Comparison of ENCODE assay signal across 8 mouse cellular contexts in genomic region chr15:103315011-103315502, GRCm38 (mm10). TPM values are rescaled to one million over a fixed set of nuclear protein-coding genes. Genes with fewer than 3 reads are reported as not detected.
DNase-seq lines count a peak whose midpoint lies in the region; ATAC-seq and TF ChIP-seq lines count a peak whose summit lies in the region.

No protein-coding gene starts in this region.

- H3K4me3 ChIP-seq in E14TG2a.4 (replicated peaks; ENCODE audit: low read length) = peak overlapping the region; percentile 71
- H3K4me3 ChIP-seq in embryonic facial prominence, embryonic 12.5 days = peak overlapping the region; percentile 22
- H3K4me3 ChIP-seq in heart, embryonic 11.5 days (ENCODE audit: low read depth, low read length) = peak overlapping the region; percentile 32
- H3K4me3 ChIP-seq in liver, postnatal 0 days (ENCODE audit: low read depth, low read length) = no peak overlapping the region
- peak overlapping the region; percentile 9 for H3K4me3 ChIP-seq in olfactory bulb, adult 2 months (ENCODE audit: insufficient read depth, low read depth, low read length)

- H3K36me3 ChIP-seq in E14TG2a.4 (ENCODE audit: insufficient read depth, low read length) = peaks cover 43% of the 10 kb centered on the region
- H3K36me3 ChIP-seq in embryonic facial prominence, embryonic 12.5 days = peaks cover 32% of the 10 kb centered on the region
- H3K36me3 ChIP-seq in heart, embryonic 11.5 days (ENCODE audit: control insufficient read depth, insufficient read depth, low read length) = peaks cover 4% of the 10 kb centered on the region
- peaks cover 14% of the 10 kb centered on the region for H3K36me3 ChIP-seq in liver, postnatal 0 days (replicated peaks; ENCODE audit: insufficient read depth, low read length)

- peak; percentile 61 for TF ChIP-seq CTCF in E14TG2a.4 (conservative IDR thresholded peaks at IDR 0.05; ENCODE audit: low read length)
- peak; percentile 78 for TF ChIP-seq CTCF in liver, postnatal 0 days (IDR thresholded peaks at IDR 0.05; ENCODE audit: low read depth)
- TF ChIP-seq CTCF in olfactory bulb, adult 2 months (IDR thresholded peaks at IDR 0.05; ENCODE audit: insufficient read depth, low read depth, low read length) = peak; percentile 81

- H3K9ac ChIP-seq in embryonic facial prominence, embryonic 12.5 days = peak overlapping the region; percentile 30; the same call in 1 of the 2 replicates
- H3K9ac ChIP-seq in heart, embryonic 11.5 days (ENCODE audit: low read depth, low read length) = peak overlapping the region; percentile 44; the same call in 1 of the 2 replicates
- no peak overlapping the region for H3K9ac ChIP-seq in liver, postnatal 0 days (replicated peaks)

- H3K9me3 ChIP-seq in E14TG2a.4 (ENCODE audit: low read length) = no peaks in the 10 kb centered on the region
- no peaks in the 10 kb centered on the region for H3K9me3 ChIP-seq in embryonic facial prominence, embryonic 12.5 days
- no peaks in the 10 kb centered on the region for H3K9me3 ChIP-seq in heart, embryonic 11.5 days (replicated peaks; ENCODE audit: control insufficient read depth, low read length)
- H3K9me3 ChIP-seq in liver, postnatal 0 days (ENCODE audit: low read length) = no peaks in the 10 kb centered on the region

- WGBS in embryonic facial prominence, embryonic 12.5 days = 4% methylated on average over 18 of the region's 18 CpGs
- 5% methylated on average over 18 of the region's 18 CpGs for WGBS in heart, embryonic 11.5 days (ENCODE audit: insufficient replicate concordance)
- WGBS in liver, postnatal 0 days (ENCODE audit: insufficient replicate concordance) = 39% methylated on average over 18 of the region's 18 CpGs
- WGBS in olfactory bulb, adult 2 months = 5% methylated on average over 18 of the region's 18 CpGs

- H3K27me3 ChIP-seq in E14TG2a.4 (ENCODE audit: insufficient read depth, low read length) = peaks cover 25% of the 10 kb centered on the region
- H3K27me3 ChIP-seq in embryonic facial prominence, embryonic 12.5 days = no peaks in the 10 kb centered on the region; the same call in 1 of the 2 replicates
- H3K27me3 ChIP-seq in heart, embryonic 11.5 days (ENCODE audit: control insufficient read depth, insufficient read depth, low read length) = no peaks in the 10 kb centered on the region
- no peaks in the 10 kb centered on the region for H3K27me3 ChIP-seq in liver, postnatal 0 days (ENCODE audit: insufficient read depth, low read length)

- H3K27ac ChIP-seq in embryonic facial prominence, embryonic 12.5 days = no peak overlapping the region
- H3K27ac ChIP-seq in heart, embryonic 11.5 days (ENCODE audit: low read depth, low read length) = no peak overlapping the region
- no peak overlapping the region for H3K27ac ChIP-seq in liver, postnatal 0 days (ENCODE audit: low read depth)
- no peak overlapping the region for H3K27ac ChIP-seq in olfactory bulb, adult 2 months (ENCODE audit: insufficient read depth, low read depth, low read length)

- peaks cover 62% of the 10 kb centered on the region for H3K4me1 ChIP-seq in E14TG2a.4 (replicated peaks; ENCODE audit: low read depth, low read length)
- H3K4me1 ChIP-seq in embryonic facial prominence, embryonic 12.5 days = peaks cover 15% of the 10 kb centered on the region
- H3K4me1 ChIP-seq in heart, embryonic 11.5 days (ENCODE audit: control insufficient read depth, insufficient read depth, low read length) = peaks cover 23% of the 10 kb centered on the region
- peaks cover 11% of the 10 kb centered on the region for H3K4me1 ChIP-seq in liver, postnatal 0 days (ENCODE audit: insufficient read depth)
- H3K4me1 ChIP-seq in olfactory bulb, adult 2 months (ENCODE audit: control insufficient read depth, insufficient read depth, low read length) = peaks cover 20% of the 10 kb centered on the region

- peak; percentile 91 for DNase-seq in adrenal gland, postnatal 10 days
- DNase-seq in kidney, adult 9 months = peak; percentile 79
- DNase-seq in liver, postnatal 0 days = peak; percentile 77
- no peak for DNase-seq in thymus, adult 18-20 months

- ATAC-seq in embryonic facial prominence, embryonic 12.5 days (ENCODE audit: insufficient number of reproducible peaks, insufficient read depth, low FRiP score, low TSS enrichment) = peak; percentile 71
- ATAC-seq in heart, embryonic 11.5 days (replicated peaks; ENCODE audit: insufficient number of reproducible peaks, low FRiP score, low TSS enrichment) = peak; percentile 52
- ATAC-seq in liver, postnatal 0 days = peak; percentile 58

- no peak for TF ChIP-seq POLR2A in olfactory bulb, adult 2 months (IDR thresholded peaks at IDR 0.05; ENCODE audit: insufficient read depth, low read depth, low read length)

- H3K4me2 ChIP-seq in embryonic facial prominence, embryonic 12.5 days (replicated peaks) = peak overlapping the region; percentile 44
- peak overlapping the region; percentile 74 for H3K4me2 ChIP-seq in heart, embryonic 11.5 days
- H3K4me2 ChIP-seq in liver, postnatal 0 days (ENCODE audit: low read depth, low read length) = peak overlapping the region; percentile 10

- TF ChIP-seq EP300 in liver, postnatal 0 days (IDR thresholded peaks at IDR 0.05; ENCODE audit: low read depth) = no peak

RNA-seq across cellular contexts. Expression of gene Gpr84, which starts 4.6 kb away (rescaled TPM):
- not detected for total RNA-seq in adrenal gland, postnatal 10 days (2021)
- 0.47 and 0.67 TPM in 2 replicates for polyA plus RNA-seq in embryonic facial prominence, embryonic 12.5 days (2016; fragmentation: Nextera tagmentation; extraction: Ambion mirVana)
- 0.41 and 0.53 TPM in 2 replicates for polyA plus RNA-seq in heart, embryonic 11.5 days (2014; fragmentation: Nextera tagmentation; extraction: Ambion mirVana)
- 1.1 and 1.8 TPM in 2 replicates for polyA plus RNA-seq in liver, postnatal 0 days (2015; fragmentation: Nextera tagmentation; extraction: Ambion mirVana)
- polyA plus RNA-seq in olfactory bulb, adult 2 months (2012; ENCODE audit: insufficient read depth, insufficient read length, low replicate concordance, missing spikeins) = not detected in 2 replicates

RNA-seq across cellular contexts. Expression of gene Zfp385a, which starts 24.8 kb away (rescaled TPM):
- 10 to 100 TPM; 20.1 to 24.2 TPM for total RNA-seq in adrenal gland, postnatal 10 days (2021)
- polyA plus RNA-seq in embryonic facial prominence, embryonic 12.5 days (2016; fragmentation: Nextera tagmentation; extraction: Ambion mirVana) = 12.6 and 14.5 TPM in 2 replicates
- 10.2 and 11.6 TPM in 2 replicates for polyA plus RNA-seq in heart, embryonic 11.5 days (2014; fragmentation: Nextera tagmentation; extraction: Ambion mirVana)
- polyA plus RNA-seq in liver, postnatal 0 days (2015; fragmentation: Nextera tagmentation; extraction: Ambion mirVana) = 10.1 TPM in 2 replicates
- polyA plus RNA-seq in olfactory bulb, adult 2 months (2012; ENCODE audit: insufficient read depth, insufficient read length, low replicate concordance, missing spikeins) = not detected in 2 replicates

RNA-seq across cellular contexts. Expression of gene Copz1, which starts 42.5 kb away (rescaled TPM):
- 100 to 1,000 TPM; 114 TPM for total RNA-seq in adrenal gland, postnatal 10 days (2021)
- 257 and 268 TPM in 2 replicates for polyA plus RNA-seq in embryonic facial prominence, embryonic 12.5 days (2016; fragmentation: Nextera tagmentation; extraction: Ambion mirVana)
- polyA plus RNA-seq in heart, embryonic 11.5 days (2014; fragmentation: Nextera tagmentation; extraction: Ambion mirVana) = 217 and 221 TPM in 2 replicates
- 110 and 121 TPM in 2 replicates for polyA plus RNA-seq in liver, postnatal 0 days (2015; fragmentation: Nextera tagmentation; extraction: Ambion mirVana)
- polyA plus RNA-seq in olfactory bulb, adult 2 months (2012; ENCODE audit: insufficient read depth, insufficient read length, low replicate concordance, missing spikeins) = not detected in 2 replicates

RNA-seq across cellular contexts. Expression of gene Itga5, which starts 51.5 kb away (rescaled TPM):
- 10 to 100 TPM; 38.0 to 38.2 TPM for total RNA-seq in adrenal gland, postnatal 10 days (2021)
- 49.4 and 50.9 TPM in 2 replicates for polyA plus RNA-seq in embryonic facial prominence, embryonic 12.5 days (2016; fragmentation: Nextera tagmentation; extraction: Ambion mirVana)
- 66.4 and 82.7 TPM in 2 replicates for polyA plus RNA-seq in heart, embryonic 11.5 days (2014; fragmentation: Nextera tagmentation; extraction: Ambion mirVana)
- polyA plus RNA-seq in liver, postnatal 0 days (2015; fragmentation: Nextera tagmentation; extraction: Ambion mirVana) = 15.6 and 16.0 TPM in 2 replicates
- not detected in 2 replicates for polyA plus RNA-seq in olfactory bulb, adult 2 months (2012; ENCODE audit: insufficient read depth, insufficient read length, low replicate concordance, missing spikeins)

RNA-seq across cellular contexts. Expression of gene Nfe2, which starts 56.9 kb away (rescaled TPM):
- total RNA-seq in adrenal gland, postnatal 10 days (2021) = 1 to 10 TPM; 3.2 to 4.3 TPM
- 4.9 and 5.2 TPM in 2 replicates for polyA plus RNA-seq in embryonic facial prominence, embryonic 12.5 days (2016; fragmentation: Nextera tagmentation; extraction: Ambion mirVana)
- 21.9 and 24.2 TPM in 2 replicates for polyA plus RNA-seq in heart, embryonic 11.5 days (2014; fragmentation: Nextera tagmentation; extraction: Ambion mirVana)
- polyA plus RNA-seq in liver, postnatal 0 days (2015; fragmentation: Nextera tagmentation; extraction: Ambion mirVana) = 85.8 and 89.1 TPM in 2 replicates
- not detected in 2 replicates for polyA plus RNA-seq in olfactory bulb, adult 2 months (2012; ENCODE audit: insufficient read depth, insufficient read length, low replicate concordance, missing spikeins)

Comparison
In these comparisons a context has a peak if more than half of its experiments do, and no peak if none do; other contexts are left out.
1. DNase-seq: peak in adrenal gland, postnatal 10 days (single experiment), kidney, adult 9 months (single experiment) and liver, postnatal 0 days (single experiment); none in thymus, adult 18-20 months (0 of 2).
2. H3K4me2 ChIP-seq: peak in every context shown above with its lines; median percentile 74 in heart, embryonic 11.5 days; 44 in embryonic facial prominence, embryonic 12.5 days; 10 in liver, postnatal 0 days.
3. RNA of gene Zfp385a, which starts 24.8 kb away (polyA plus RNA-seq): 12.6 to 14.5 TPM in embryonic facial prominence, embryonic 12.5 days, 10.2 to 11.6 TPM in heart, embryonic 11.5 days and 10.1 TPM in liver, postnatal 0 days; not detected in olfactory bulb, adult 2 months; every median in the first group is over 10 times any median in the second.
4. Peak in every context shown above with its lines, with median percentiles within 50 percentile points of each other: CTCF ChIP-seq and ATAC-seq.